Mouse (Mus musculus): ENCODE measurements around the gene Sh3d21. TPM values are rescaled to one million over a fixed set of nuclear protein-coding genes. Genes with fewer than 3 reads are reported as not detected.
"Not testable (repeated sequence)": the region's sequence is repeated elsewhere in the genome, so short reads cannot be mapped to it uniquely, and the experiment has no call there.

The Sh3d21 gene
- polyA plus RNA-seq, 1 experiment from 2014 or later, result 0.41 TPM

- peak overlapping the region; percentile 77; the same call in 1 of the 2 replicates for H3K4me2 ChIP-seq
- no peaks in the 10 kb centered on the region for H3K27me3 ChIP-seq
- WGBS, result 84% methylated on average over 6 of the region's 6 CpGs
- H3K4me3 ChIP-seq, result no peak overlapping the region
- H3K4me1 ChIP-seq, result peaks cover 41% of the 10 kb centered on the region
- H3K27ac ChIP-seq, result no peak overlapping the region
- no peak for ATAC-seq
- H3K36me3 ChIP-seq (ENCODE audit: poor library complexity, severe bottlenecking), result peaks cover 7% of the 10 kb centered on the region; the same call in 1 of the 2 replicates
- no peaks in the 10 kb centered on the region for H3K9me3 ChIP-seq (replicated peaks)
- no peak overlapping the region for H3K9ac ChIP-seq
Measured at GRCm38 (mm10) chr4:126199556-126199955, 36.3 kb upstream of the Sh3d21 start.

DNA sequence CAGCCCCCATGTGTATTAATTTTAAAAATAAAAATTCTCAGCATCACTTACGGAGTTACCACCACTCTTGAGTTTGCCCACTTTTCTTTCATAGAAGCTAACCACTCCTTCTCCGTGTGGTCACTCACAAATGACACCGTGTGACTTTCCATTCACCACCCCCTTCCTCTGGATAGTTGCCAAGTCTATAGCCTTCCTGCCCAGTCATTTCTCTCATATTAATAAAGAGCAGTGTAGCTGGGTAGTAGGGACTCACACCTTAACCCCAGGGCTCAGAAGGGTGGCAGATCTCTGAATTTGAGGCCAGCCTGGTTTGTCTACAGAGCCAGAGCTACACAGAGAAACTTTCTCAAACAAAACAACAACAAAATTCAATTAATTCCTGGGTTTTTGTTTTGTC, 34.2 kb upstream of the Sh3d21 start:
- Histone ChIP-seq H3K4me2 (no peak overlapping the region), H3K9me3 (replicated peaks) (no peaks in the 10 kb centered on the region), H3K36me3 (ENCODE audit: poor library complexity, severe bottlenecking) (peaks cover 23% of the 10 kb centered on the region), H3K9ac (no peak overlapping the region), H3K27me3 (no peaks in the 10 kb centered on the region), H3K4me3 (no peak overlapping the region), H3K27ac (no peak overlapping the region), H3K4me1 (peaks cover 38% of the 10 kb centered on the region)
- ATAC-seq, result no peak
- WGBS, result 80% methylated on average over 3 of the region's 3 CpGs

DNA sequence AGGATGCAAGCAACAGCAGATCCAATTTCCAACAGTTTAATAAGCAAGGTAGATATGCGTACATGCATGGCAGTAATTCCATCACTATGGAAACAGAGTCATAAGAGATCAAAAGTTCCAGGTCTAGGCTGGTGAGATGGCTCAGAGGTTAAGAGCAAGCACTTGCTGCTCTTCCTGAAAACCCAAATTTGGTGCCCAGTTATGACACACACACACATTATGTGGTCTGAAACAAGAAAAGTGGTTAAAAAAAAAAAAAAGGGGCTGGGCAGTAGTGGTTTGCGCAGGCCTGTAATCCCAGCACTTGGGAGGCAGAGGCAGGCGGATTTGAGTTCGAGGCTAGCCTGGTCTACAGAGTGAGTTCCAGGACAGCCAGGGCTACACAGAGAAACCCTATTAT, 31.6 kb upstream of the Sh3d21 start:
- 97% methylated on average over 4 of the region's 4 CpGs for WGBS
- Histone ChIP-seq H3K9me3 (replicated peaks) (no peaks in the 10 kb centered on the region), H3K27me3 (no peaks in the 10 kb centered on the region), H3K4me2 (no peak overlapping the region), H3K36me3 (ENCODE audit: poor library complexity, severe bottlenecking) (peaks cover 38% of the 10 kb centered on the region), H3K27ac (no peak overlapping the region), H3K9ac (no peak overlapping the region), H3K4me3 (no peak overlapping the region), H3K4me1 (peaks cover 23% of the 10 kb centered on the region)
- ATAC-seq, result no peak

GRCm38 (mm10) chr4:126194216-126194615, 30.9 kb upstream of the Sh3d21 start:
- no peak for ATAC-seq
- Histone ChIP-seq H3K9ac (no peak overlapping the region), H3K4me3 (no peak overlapping the region), H3K27ac (no peak overlapping the region), H3K4me1 (peaks cover 16% of the 10 kb centered on the region; the same call in 1 of the 2 replicates), H3K36me3 (ENCODE audit: poor library complexity, severe bottlenecking) (peaks cover 40% of the 10 kb centered on the region), H3K27me3 (no peaks in the 10 kb centered on the region), H3K9me3 (replicated peaks) (no peaks in the 10 kb centered on the region), H3K4me2 (no peak overlapping the region)

DNA sequence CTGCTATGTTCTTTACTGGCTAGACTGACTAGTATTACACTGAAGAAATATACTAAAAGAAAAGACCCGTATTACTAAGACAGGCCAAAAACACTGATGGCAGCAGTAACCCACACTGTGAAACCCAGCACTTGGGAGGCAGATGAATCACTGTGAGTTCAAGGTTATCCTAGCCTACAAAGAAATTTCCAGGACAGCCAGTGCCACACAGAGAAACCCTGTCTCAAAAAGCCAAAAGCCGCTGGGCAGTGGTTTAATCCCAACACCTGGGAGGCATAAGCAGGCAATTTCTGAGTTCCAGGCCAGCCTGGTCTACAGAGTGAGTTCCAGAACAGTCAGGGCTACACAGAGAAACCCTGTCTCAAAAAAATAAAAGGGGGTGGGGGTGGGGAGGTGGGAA, 27.3 kb upstream of the Sh3d21 start:
- H3K4me2 ChIP-seq, result no peak overlapping the region
- H3K9me3 ChIP-seq (replicated peaks), result no peaks in the 10 kb centered on the region
- no peaks in the 10 kb centered on the region for H3K27me3 ChIP-seq
- H3K9ac ChIP-seq, result no peak overlapping the region
- 95% methylated on average over 2 of the region's 2 CpGs for WGBS
- ATAC-seq, result no peak
- H3K36me3 ChIP-seq (ENCODE audit: poor library complexity, severe bottlenecking), result peaks cover 44% of the 10 kb centered on the region
- H3K4me1 ChIP-seq, result no peaks in the 10 kb centered on the region
- H3K4me3 ChIP-seq, result no peak overlapping the region
- H3K27ac ChIP-seq, result no peak overlapping the region

DNA sequence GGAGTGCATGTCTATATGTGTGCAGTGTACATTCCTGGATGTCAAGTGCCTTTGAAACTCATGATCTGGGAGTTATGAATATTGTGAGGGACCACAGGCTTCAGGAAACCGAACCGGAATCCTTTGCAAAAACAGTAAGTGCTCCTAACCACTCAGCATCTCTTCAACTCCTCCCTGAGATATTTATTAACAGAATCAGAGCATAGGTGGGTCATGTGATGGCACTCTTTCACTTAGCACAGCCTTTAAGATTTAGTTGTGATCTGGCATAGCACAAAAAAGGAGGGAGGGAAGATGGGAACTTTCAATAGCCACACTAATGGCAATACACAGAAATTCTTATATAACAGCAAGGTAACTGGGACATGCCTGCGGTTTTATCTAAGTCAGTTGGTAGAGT, 23.8 kb upstream of the Sh3d21 start:
- Histone ChIP-seq H3K4me2 (no peak overlapping the region), H3K4me3 (no peak overlapping the region), H3K27me3 (no peaks in the 10 kb centered on the region), H3K9ac (no peak overlapping the region), H3K4me1 (no peaks in the 10 kb centered on the region), H3K9me3 (replicated peaks) (no peaks in the 10 kb centered on the region), H3K27ac (no peak overlapping the region), H3K36me3 (ENCODE audit: poor library complexity, severe bottlenecking) (peaks cover 41% of the 10 kb centered on the region)
- ATAC-seq, result no peak
- WGBS, result 95% methylated on average over 3 of the region's 3 CpGs

DNA sequence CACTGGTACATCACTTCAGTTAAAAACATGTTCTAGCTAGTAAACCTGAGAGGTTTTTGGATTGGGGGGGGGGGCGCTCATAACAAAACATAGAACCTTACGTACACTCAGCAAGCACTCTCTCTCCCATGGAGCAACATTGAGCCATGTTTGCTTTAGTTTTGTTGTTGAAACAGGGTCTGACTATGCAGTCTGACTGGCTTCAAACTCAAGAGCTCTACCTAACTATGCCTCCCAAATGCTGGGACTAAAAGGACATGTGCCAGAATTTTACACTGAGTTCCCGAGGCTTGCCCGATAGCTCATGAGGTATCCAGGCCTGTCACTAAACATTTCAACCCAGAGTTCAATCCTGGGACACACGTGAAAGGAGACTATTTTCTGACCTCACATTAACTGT, 19.7 kb upstream of the Sh3d21 start:
- Histone ChIP-seq H3K4me1 (no peaks in the 10 kb centered on the region), H3K27me3 (no peaks in the 10 kb centered on the region), H3K4me2 (no peak overlapping the region), H3K36me3 (ENCODE audit: poor library complexity, severe bottlenecking) (peaks cover 51% of the 10 kb centered on the region), H3K27ac (no peak overlapping the region), H3K9me3 (replicated peaks) (no peaks in the 10 kb centered on the region), H3K9ac (no peak overlapping the region), H3K4me3 (no peak overlapping the region)
- ATAC-seq, result no peak
- 91% methylated on average over 5 of the region's 5 CpGs for WGBS

- Histone ChIP-seq H3K9me3 (replicated peaks) (no peaks in the 10 kb centered on the region), H3K4me3 (no peak overlapping the region), H3K9ac (no peak overlapping the region), H3K27me3 (no peaks in the 10 kb centered on the region), H3K4me1 (no peaks in the 10 kb centered on the region), H3K36me3 (ENCODE audit: poor library complexity, severe bottlenecking) (peaks cover 65% of the 10 kb centered on the region), H3K27ac (no peak overlapping the region), H3K4me2 (no peak overlapping the region)
- 66% methylated on average over 7 of the region's 7 CpGs for WGBS
- no peak for ATAC-seq
Measured at GRCm38 (mm10) chr4:126181170-126181957, 18.1 kb upstream of the Sh3d21 start.

DNA sequence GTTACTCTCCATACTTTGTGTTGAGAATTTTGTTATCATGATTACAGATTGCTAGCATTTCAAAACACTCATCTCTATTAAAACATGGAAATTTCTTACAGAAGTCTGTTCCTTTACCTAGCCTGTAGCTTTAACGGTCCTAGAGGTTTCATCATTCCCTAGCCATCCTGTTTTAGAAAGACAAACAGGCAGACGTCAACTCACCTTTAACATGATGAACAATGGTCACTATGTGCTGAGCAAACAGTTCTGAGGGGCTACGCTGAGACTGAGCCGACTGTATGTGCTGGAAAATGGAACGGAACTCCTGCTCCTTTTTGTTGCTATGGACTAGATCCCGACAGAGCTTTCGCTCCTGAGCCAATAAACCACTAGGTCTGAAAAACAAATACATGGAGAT, 12.7 kb upstream of the Sh3d21 start:
- ATAC-seq; H3K9me3 ChIP-seq (replicated peaks); H3K27ac ChIP-seq; H3K4me1 ChIP-seq; H3K9ac ChIP-seq; H3K4me3 ChIP-seq; H3K4me2 ChIP-seq; H3K27me3 ChIP-seq: not testable (repeated sequence)
- WGBS, result 96% methylated on average over 7 of the region's 7 CpGs
- peaks cover 87% of the 10 kb centered on the region for H3K36me3 ChIP-seq (ENCODE audit: poor library complexity, severe bottlenecking)

- Histone ChIP-seq H3K4me2 (no peak overlapping the region), H3K9me3 (replicated peaks) (no peaks in the 10 kb centered on the region), H3K27ac (no peak overlapping the region), H3K27me3 (no peaks in the 10 kb centered on the region), H3K36me3 (ENCODE audit: poor library complexity, severe bottlenecking) (peaks cover 90% of the 10 kb centered on the region), H3K4me1 (no peaks in the 10 kb centered on the region), H3K9ac (no peak overlapping the region), H3K4me3 (no peak overlapping the region)
- WGBS, result 95% methylated on average over 5 of the region's 5 CpGs
- ATAC-seq, result no peak
Measured at GRCm38 (mm10) chr4:126173800-126174199, 10.5 kb upstream of the Sh3d21 start.

GRCm38 (mm10) chr4:126170737-126171136, 7.4 kb upstream of the Sh3d21 start:
- 96% methylated on average over 5 of the region's 5 CpGs for WGBS
- not testable (repeated sequence) for H3K27me3 ChIP-seq; H3K9ac ChIP-seq; H3K4me1 ChIP-seq; H3K4me3 ChIP-seq; ATAC-seq; H3K4me2 ChIP-seq; H3K27ac ChIP-seq; H3K9me3 ChIP-seq (replicated peaks)
- H3K36me3 ChIP-seq (ENCODE audit: poor library complexity, severe bottlenecking), result peaks cover 96% of the 10 kb centered on the region

DNA sequence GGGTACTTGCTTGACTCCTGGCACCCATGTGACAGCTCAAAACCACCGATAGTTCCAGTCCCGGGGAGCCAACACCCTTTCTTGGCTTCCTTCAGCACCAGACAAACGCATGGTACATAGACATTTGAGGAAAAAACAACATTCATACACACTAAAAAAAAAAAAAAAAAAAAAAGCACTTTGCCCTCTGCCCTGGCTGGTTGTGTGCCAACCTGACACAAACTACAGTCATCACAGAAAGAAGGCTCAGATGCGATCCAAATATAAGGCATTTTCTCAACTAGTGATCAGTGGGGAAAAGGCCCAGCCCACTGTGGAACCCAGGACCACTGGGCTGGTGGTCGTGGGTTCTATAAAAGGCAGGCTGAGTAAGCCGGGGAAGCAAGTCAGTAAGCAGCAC, 5.6 kb upstream of the Sh3d21 start:
- Histone ChIP-seq H3K27ac (no peak overlapping the region), H3K9ac (no peak overlapping the region), H3K27me3 (no peaks in the 10 kb centered on the region), H3K36me3 (ENCODE audit: poor library complexity, severe bottlenecking) (peaks cover 85% of the 10 kb centered on the region), H3K4me2 (no peak overlapping the region), H3K9me3 (replicated peaks) (no peaks in the 10 kb centered on the region), H3K4me3 (no peak overlapping the region), H3K4me1 (no peaks in the 10 kb centered on the region)
- ATAC-seq, result no peak
- 92% methylated on average over 6 of the region's 6 CpGs for WGBS

DNA sequence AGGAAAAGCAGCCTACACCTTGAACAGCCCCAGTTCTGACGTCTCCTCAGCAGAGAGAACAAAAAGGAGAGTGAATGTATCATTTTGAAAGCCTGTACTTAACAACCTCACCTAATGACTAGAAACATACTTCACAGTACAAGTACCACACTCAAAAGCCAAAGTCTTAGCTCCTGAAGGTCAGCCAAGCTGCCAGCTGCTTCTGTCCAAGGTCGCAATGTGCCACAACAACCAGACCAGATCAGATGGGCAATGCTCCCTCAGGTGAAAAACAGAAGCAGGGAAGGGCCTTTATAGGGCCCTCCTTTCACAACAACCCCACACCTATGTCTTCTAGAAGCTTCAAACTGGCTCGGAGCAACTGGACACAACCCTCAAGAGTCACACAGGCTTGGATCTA, 2.8 kb upstream of the Sh3d21 start:
- ATAC-seq, result no peak
- no peak overlapping the region for H3K4me3 ChIP-seq
- no peak overlapping the region for H3K27ac ChIP-seq
- H3K4me1 ChIP-seq, result peaks cover 16% of the 10 kb centered on the region
- H3K4me2 ChIP-seq, result no peak overlapping the region
- H3K27me3 ChIP-seq, result no peaks in the 10 kb centered on the region
- no peaks in the 10 kb centered on the region for H3K9me3 ChIP-seq (replicated peaks)
- peaks cover 60% of the 10 kb centered on the region for H3K36me3 ChIP-seq (ENCODE audit: poor library complexity, severe bottlenecking)
- H3K9ac ChIP-seq, result no peak overlapping the region
- 78% methylated on average over 3 of the region's 3 CpGs for WGBS

Measured in forebrain, embryonic 13.5 days (tissue).